Mouse (Mus musculus) erythroblast, embryonic 14.5 days (primary cell): ENCODE measurements around the gene Ctnna3.

ENCODE experiments used
- GATA1 ChIP-seq: IDR thresholded peaks from 2 replicates; pipeline ENCODE4 v1.6.1; 2012; ENCODE audit warnings: low read length, inconsistent platforms, mixed read lengths
- TAL1 ChIP-seq: IDR thresholded peaks from 3 replicates; pipeline ENCODE4 v1.6.1; 2012; ENCODE audit warnings: low read length, inconsistent platforms, mixed read lengths

GRCm38 (mm10) chr10:63689651-63690050 lies 259.8 kb downstream of the Ctnna3 start:
- TF ChIP-seq GATA1 (no peak), TAL1 (no peak)
